20 mouse cellular contexts compared by ENCODE assay signal in genomic region chr2:167122737-167123136, GRCm38 (mm10). TPM values are rescaled to one million over a fixed set of nuclear protein-coding genes. Genes with fewer than 3 reads are reported as not detected.
DNase-seq lines count a peak whose midpoint lies in the region; TF ChIP-seq lines count a peak whose summit lies in the region.
"Had no signal": no experiment of that assay in that cellular context is flagged by ENCODE, and none has a peak within 500 bp of the region (broad histone marks: within the 10 kb centered on the region; RNA-seq: fewer than 3 reads in every experiment).

No protein-coding gene starts in this region.

- no peaks in the 10 kb centered on the region for H3K27me3 ChIP-seq in heart, adult 2 months (ENCODE audit: control insufficient read depth, insufficient read depth, low read length)
- no peaks in the 10 kb centered on the region for H3K27me3 ChIP-seq in kidney, adult 2 months (replicated peaks; ENCODE audit: control insufficient read depth, insufficient read depth, low read length)
- H3K27me3 ChIP-seq: embryonic facial prominence, embryonic 12.5 days; embryonic facial prominence, embryonic 15.5 days; hindbrain, embryonic 15.5 days; Patski had no signal

- intact Hi-C loops in heart, adult 2 months (cut with DNase I): no loop called here

- no peak for TF ChIP-seq EP300 in heart, adult 2 months (IDR thresholded peaks at IDR 0.05; ENCODE audit: insufficient read depth, low read depth, low read length)

- no peak overlapping the region for H3K9ac ChIP-seq in heart, adult 2 months (ENCODE audit: low read depth, low read length)
- H3K9ac ChIP-seq: embryonic facial prominence, embryonic 12.5 days; embryonic facial prominence, embryonic 15.5 days; forebrain, postnatal 0 days; hindbrain, embryonic 15.5 days had no signal

- TF ChIP-seq CTCF in heart, adult 2 months (IDR thresholded peaks at IDR 0.05): no peak
- TF ChIP-seq CTCF in kidney, adult 2 months (conservative IDR thresholded peaks at IDR 0.05; ENCODE audit: insufficient read depth, insufficient read length, low read depth, low read length): no peak

- no peak for TF ChIP-seq POLR2A in heart, adult 2 months (IDR thresholded peaks at IDR 0.05; ENCODE audit: insufficient read depth, low read depth, low read length)
- TF ChIP-seq POLR2A in kidney, adult 2 months (IDR thresholded peaks at IDR 0.05; ENCODE audit: low read depth, low read length): no peak

- 73% methylated on average over 6 of the region's 6 CpGs for WGBS in heart, adult 2 months
- WGBS in kidney, adult 2 months: 66% methylated on average over 6 of the region's 6 CpGs

- no peak overlapping the region for H3K4me3 ChIP-seq in heart, adult 2 months
- H3K4me3 ChIP-seq in kidney, adult 2 months (ENCODE audit: insufficient read depth, low read depth, low read length): no peak overlapping the region
- H3K4me3 ChIP-seq in brown adipose tissue, adult 24 weeks (ENCODE audit: insufficient read depth, low read depth, low read length): no peak overlapping the region
- H3K4me3 ChIP-seq: embryonic facial prominence, embryonic 12.5 days; embryonic facial prominence, embryonic 15.5 days; hindbrain, embryonic 10.5 days; hindbrain, embryonic 15.5 days had no signal

- H3K27ac ChIP-seq in heart, adult 2 months: peak overlapping the region; percentile 86
- H3K27ac ChIP-seq in kidney, adult 2 months (ENCODE audit: insufficient read depth, low read depth, low read length): no peak overlapping the region
- 0 out of 2 replicates have a peak overlapping the region, but pooled peaks have one; percentile 97 for H3K27ac ChIP-seq in brown adipose tissue, adult 24 weeks (replicated peaks; ENCODE audit: low read depth, low read length)
- H3K27ac ChIP-seq: embryonic facial prominence, embryonic 12.5 days; hindbrain, embryonic 10.5 days; hindbrain, embryonic 15.5 days had no signal

- no peaks in the 10 kb centered on the region; the same call in none of the 2 replicates for H3K36me3 ChIP-seq in heart, adult 2 months (ENCODE audit: control insufficient read depth, insufficient read depth, low read length)
- H3K36me3 ChIP-seq in kidney, adult 2 months (ENCODE audit: control insufficient read depth, insufficient read depth, low read length): no peaks in the 10 kb centered on the region
- H3K36me3 ChIP-seq: embryonic facial prominence, embryonic 12.5 days; embryonic facial prominence, embryonic 15.5 days; G1E; hindbrain, embryonic 10.5 days; hindbrain, embryonic 15.5 days had no signal

- H3K4me1 ChIP-seq in heart, adult 2 months (ENCODE audit: control insufficient read depth, insufficient read depth, low read length): peaks cover 37% of the 10 kb centered on the region
- H3K4me1 ChIP-seq in kidney, adult 2 months (ENCODE audit: control insufficient read depth, insufficient read depth, low read length): peaks cover 4% of the 10 kb centered on the region; the same call in 1 of the 2 replicates
- H3K4me1 ChIP-seq in brown adipose tissue, adult 24 weeks (ENCODE audit: control insufficient read depth, insufficient read depth, insufficient read length, low read length): peaks cover 41% of the 10 kb centered on the region

- no peaks in the 10 kb centered on the region; the same call in 1 of the 2 replicates for H3K79me2 ChIP-seq in heart, adult 2 months (replicated peaks; ENCODE audit: control insufficient read depth, insufficient read depth, low read length)

- no peak for DNase-seq in heart, adult 2 months
- DNase-seq in heart, postnatal 4 days: no peak
- peak; percentile 43 for DNase-seq in kidney, postnatal 14 days
- DNase-seq in kidney, adult 2 months: no peak
- DNase-seq in lung, postnatal 10 days: peak; percentile 21
- DNase-seq in lung, postnatal 4 days: no peak
- DNase-seq: B cell, adult 2 months; cerebellum, adult 11 months; cerebellum, adult 2 months; cerebellum, adult 9-11 months; cerebellum, postnatal 25 days; forebrain, postnatal 0 days; gastrocnemius, postnatal 36 days had no signal

RNA-seq across cellular contexts. Expression of gene Znfx1, which starts 59.9 kb away (rescaled TPM):
- 10 to 100 TPM; 37.4 to 39.3 TPM for total RNA-seq in heart, adult 2 months (2021)
- 21.9 and 29.1 TPM in 2 replicates for polyA plus RNA-seq in heart, adult 2 months (2012; rRNA removed)
- 10 to 100 TPM; 19.7 to 22.4 TPM for total RNA-seq in heart, postnatal 4 days (2021)
- 58.7 and 60.9 TPM in 2 replicates for polyA plus RNA-seq in kidney, adult 2 months (2012; rRNA removed)
- polyA plus RNA-seq in brown adipose tissue, adult 24 weeks (2012; ENCODE audit: insufficient read depth, insufficient read length, missing spikeins): 20.1 and 24.6 TPM in 2 replicates

Comparison
In these comparisons a context has a peak if more than half of its experiments do, and no peak if none do; other contexts are left out.
1. DNase-seq: peak in kidney, postnatal 14 days (single experiment) and lung, postnatal 10 days (single experiment); none in heart, adult 2 months (0 of 2), heart, postnatal 4 days (single experiment), kidney, adult 2 months (single experiment) and lung, postnatal 4 days (0 of 2).